Mouse (Mus musculus): ENCODE data around the gene Wdr43. TPM values are rescaled to one million over a fixed set of nuclear protein-coding genes. Genes with fewer than 3 reads are reported as not detected.

The Wdr43 gene
- polyA plus RNA-seq, 1 experiment, result 53.5 TPM

DNA sequence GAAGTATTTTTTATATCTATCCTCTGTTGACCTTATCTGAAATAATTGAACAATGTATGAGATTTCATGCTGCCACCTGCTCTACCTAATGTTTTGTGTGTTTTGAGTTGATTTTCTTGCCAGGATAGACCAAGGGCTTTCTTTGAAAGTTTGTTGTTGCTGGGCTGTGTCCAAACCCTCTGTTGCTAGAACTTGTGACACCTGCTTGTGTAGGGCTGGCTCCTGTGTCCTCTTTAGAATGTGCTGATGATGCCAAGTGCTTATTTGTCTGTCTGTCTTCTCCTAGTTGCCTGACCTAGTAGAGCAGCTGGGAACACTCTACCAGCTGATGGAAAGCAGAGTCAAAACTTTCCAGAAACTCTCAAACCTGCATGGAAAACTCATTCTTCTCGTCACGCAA, 36.8 kb downstream of the Wdr43 start:
- no peak for TF ChIP-seq GATA1 (IDR thresholded peaks at IDR 0.05; ENCODE audit: low read length)

DNA sequence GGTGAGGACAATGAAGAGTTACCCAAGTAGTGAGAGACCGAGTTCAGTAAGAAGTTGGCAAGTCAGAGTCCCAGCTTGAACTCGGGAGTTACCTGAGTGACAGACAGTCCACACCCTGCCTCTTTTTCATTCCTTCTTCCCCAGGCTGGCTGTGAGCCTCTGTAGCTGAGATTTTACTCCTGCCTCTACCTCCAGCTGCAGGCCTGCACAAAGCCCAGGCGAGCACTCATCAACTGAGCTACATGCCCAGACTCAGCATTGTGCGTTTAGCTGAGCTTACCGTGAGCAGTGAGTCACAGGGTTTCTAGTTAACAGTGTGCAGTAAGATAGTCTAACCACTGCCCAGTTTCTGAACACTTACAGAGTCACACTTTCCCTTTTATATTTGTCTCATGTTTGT, 37.2 kb downstream of the Wdr43 start:
- no peak for TF ChIP-seq GATA1 (IDR thresholded peaks at IDR 0.05; ENCODE audit: low read length)

DNA sequence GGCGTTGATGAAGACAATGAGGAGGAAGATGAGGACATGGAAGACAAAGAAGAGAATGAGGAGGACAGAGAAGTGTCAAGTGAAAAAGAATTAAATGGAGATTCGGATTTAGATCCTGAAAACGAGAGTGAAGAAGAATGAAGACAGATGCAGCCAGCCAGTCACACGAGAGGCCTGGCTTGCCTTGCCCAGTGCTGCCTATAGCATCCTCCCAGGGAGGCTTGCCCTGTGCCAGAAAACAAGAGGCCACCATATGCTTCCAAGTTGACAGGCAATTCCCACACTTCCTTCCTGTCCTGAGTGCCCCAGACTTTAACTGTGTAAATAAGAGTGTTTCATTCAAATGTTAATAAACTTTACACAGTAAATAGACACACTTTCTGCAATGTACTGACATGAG, 41.8 kb downstream of the Wdr43 start:
- TF ChIP-seq GATA1 (IDR thresholded peaks at IDR 0.05; ENCODE audit: low read length), result no peak

DNA sequence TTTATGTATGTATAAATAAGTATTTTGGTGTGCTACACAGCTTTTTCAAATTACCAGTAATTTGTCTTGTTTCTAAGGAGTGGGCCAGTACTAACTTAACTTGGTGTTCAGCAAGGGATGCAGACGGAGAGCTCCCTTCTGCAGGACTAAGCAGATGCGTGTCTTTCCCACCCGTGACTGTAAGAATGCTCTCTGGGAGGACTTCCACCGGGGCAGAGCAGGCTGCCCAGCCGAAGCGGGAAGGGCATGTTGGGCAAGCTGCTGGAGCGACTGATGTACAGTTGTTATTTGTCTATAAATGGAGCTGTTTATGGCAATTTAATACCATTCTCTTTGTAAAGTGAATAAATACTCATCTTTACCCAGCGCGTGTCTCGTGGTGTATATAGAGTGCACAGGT, 43.0 kb downstream of the Wdr43 start:
- no peak for TF ChIP-seq GATA1 (IDR thresholded peaks at IDR 0.05; ENCODE audit: low read length)

DNA sequence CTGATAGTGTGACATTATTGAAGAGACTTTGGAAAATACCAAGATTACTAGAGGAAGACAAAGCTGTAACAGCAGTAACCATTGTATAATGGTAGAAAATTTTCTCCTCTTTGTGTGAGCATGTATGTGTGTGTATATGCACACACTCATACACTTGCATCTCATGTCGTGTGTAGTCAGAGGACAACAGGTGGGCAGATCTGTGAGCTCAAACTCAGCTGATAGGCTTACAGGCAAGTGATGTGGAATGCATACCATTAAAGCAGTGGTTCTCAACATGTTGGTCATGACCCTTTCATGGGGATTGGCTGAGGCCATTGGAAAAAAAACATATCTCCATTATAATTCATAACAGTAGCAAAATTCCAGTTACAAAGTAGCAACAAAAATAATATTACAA, 44.7 kb downstream of the Wdr43 start:
- TF ChIP-seq GATA1 (IDR thresholded peaks at IDR 0.05; ENCODE audit: low read length), result no peak

DNA sequence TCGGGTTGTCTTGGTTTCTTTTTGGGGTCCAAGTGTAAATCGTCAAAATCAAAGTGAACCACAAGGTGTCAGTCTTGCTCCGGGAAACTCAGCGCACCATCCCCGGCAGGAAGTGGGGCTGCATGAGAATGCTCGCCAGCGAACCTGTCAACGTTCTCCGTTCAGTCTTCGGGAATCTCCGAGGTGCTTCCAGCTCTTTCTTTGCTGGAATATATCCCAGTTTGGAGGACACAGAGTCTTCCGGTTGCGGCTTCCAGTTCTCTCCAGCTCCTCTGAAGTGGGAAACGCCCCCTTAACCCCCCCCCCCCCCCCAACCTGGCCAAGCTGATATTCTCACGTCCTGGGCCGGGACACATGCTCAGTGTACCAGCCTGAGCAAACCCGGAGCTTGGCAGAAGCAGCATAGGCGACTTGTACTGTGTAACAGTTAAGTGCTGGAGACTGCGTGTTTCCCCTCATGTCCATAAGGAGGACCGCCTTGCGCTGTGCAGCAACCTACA, 47.1 kb downstream of the Wdr43 start:
- no peak for TF ChIP-seq GATA1 (IDR thresholded peaks at IDR 0.05; ENCODE audit: low read length)

DNA sequence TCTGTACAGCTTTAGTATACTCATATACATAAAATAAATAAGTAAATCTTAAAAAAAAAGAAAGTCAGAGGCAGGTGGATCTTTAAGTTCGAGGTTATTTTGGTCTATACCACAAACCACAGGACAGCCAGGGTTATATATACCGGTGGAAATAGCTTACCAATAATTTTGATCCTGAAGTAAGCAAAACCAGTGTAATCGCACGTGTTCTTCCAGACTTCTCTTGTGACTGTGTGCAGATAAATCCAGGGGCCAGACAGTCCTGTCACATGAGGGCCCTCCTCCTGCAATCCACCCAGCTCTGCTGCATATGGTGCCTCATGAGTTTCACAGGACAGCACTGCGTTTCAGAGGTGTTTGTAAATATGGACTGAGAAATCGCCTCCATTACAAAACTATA, 47.8 kb downstream of the Wdr43 start:
- no peak for TF ChIP-seq GATA1 (IDR thresholded peaks at IDR 0.05; ENCODE audit: low read length)

DNA sequence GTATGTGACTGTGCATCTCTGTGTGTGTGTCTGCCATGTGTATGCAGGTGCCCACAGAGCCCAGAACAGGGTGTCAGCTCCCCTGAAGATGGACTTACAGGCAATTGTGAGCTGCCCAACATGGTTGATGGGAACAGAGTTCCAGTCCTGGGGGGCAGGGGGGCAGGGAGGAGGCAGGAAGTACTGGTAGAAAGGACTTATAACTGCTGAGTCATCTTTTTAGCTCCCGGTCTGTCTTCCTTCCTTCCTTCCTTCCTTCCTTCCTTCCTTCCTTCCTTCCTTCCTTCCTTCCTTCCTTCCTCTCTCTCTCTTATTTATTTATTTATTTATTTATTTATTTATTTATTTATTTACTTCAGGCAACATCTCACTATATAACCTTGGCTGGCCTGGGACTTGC, 48.5 kb downstream of the Wdr43 start:
- no peak for TF ChIP-seq GATA1 (IDR thresholded peaks at IDR 0.05; ENCODE audit: low read length)

DNA sequence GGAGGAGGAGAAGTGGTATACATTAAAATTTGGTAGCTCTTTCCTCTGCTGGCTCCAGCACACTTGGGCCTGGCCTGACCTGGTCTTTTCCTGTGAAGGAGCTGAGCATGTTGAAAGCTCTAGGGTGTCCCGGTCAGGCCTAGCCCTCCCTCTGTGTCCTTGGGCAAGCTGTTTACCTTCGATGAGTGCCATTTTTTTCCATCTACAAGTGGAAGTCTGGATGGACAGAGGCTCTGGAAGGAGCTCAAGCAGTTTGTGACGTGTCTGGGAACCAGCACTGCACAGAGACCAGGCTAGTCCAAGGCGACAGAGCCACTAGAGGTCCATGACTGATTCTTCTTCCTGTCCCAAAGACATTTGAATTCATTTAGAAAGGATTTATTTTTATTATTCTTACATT, 49.5 kb downstream of the Wdr43 start:
- no peak for TF ChIP-seq GATA1 (IDR thresholded peaks at IDR 0.05; ENCODE audit: low read length)

DNA sequence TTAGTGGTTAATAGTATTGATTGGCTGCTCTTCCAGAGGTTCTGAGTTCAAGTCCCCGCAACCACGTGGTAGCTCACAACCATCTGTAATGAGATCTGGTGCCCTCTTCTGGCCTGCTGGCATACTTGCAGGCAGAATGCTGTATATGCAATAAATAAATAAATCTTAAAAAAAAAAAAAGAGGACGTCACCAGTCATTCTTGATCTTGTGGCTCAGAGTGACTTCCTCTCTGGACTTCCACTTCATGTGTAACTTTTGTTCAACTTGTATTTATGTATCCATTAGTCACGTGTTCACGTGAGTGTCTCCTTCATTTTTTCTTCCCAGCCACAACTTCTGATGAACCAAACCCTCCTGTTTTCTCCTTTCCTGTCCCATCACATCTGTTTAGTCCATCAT, 53.8 kb downstream of the Wdr43 start:
- no peak for TF ChIP-seq GATA1 (IDR thresholded peaks at IDR 0.05; ENCODE audit: low read length)

DNA sequence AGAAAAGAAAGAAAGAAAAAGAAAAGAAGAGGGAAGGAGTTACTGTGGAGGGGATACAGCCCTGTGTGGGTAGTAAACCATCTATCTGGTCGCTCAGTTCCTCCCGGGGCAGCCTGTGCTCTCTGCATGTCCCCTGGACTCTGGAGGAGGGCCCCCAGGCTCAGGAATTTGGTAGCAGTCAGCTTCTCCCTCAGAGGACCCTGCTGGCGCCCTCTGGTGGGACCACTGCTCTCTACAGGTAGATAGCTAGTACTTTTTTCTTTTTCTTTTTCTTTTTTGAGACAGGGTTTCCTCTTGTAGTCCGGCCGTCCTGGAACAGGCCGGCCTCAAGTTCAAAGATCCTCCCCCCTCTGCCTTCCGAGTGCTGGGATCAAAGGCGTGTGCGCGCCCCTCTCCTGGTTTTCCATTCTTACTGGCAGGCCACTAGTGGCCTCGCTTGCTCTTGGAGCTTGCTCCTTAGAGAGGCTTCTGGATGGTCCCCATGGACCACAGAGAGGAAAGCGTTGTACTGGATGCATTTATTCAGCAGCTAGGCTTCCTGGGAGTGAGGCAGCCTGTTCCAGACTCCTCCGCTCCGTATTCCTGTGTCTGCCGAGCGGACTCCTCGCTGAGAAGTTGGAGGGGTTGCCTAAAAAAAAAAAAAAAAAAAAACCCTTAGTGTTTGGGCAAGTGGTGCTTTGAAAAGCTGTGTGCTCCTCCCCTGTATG, 56.3 kb downstream of the Wdr43 start:
- no peak for TF ChIP-seq GATA1 (IDR thresholded peaks at IDR 0.05; ENCODE audit: low read length)

DNA sequence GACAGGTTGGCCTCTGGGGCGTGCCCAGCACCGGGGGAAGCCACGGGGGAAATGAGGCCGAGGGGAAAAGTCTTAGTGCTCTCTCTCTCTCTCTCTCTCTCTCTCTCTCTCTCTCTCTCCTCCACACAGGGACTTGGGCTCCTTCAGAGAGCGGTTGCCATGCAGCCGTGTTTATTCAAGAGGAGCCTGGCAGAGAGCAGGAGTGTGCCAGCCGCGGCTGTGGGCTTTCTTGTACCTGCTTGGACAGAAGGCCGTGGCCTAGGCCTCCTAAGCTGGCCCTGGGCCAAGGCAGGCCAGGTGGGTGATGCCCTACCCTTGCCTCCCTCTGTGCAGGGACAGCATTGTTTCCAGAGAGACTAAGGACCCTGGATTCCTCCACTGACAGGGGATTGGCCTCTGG, 57.4 kb downstream of the Wdr43 start, which contains the start of gene Togaram2:
Gene Togaram2 (plus strand): TSS at position 170 of the 400 bp plus-strand sequence.
- no peak for TF ChIP-seq GATA1 (IDR thresholded peaks at IDR 0.05; ENCODE audit: low read length)

DNA sequence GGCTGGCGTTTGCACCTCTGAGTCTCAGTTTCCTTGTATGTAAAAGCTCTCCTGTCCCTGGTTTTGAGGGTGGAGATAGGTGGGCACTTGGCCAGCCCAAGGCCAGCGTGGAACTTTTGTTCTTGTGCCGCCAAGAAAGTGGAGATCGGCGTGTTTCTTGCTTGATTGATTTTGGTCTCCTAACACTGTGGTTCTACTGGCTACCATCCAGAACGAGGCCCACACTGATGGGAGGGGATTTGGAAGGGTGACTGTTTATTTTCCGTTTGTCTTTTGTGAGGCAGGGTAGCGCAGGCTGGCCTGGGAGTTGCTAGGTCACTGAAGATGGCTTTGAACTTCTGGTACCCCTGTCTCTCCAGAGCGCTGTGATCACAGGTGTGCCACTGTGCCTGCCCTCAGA, 58.2 kb downstream of the Wdr43 start:
- TF ChIP-seq GATA1 (IDR thresholded peaks at IDR 0.05; ENCODE audit: low read length), result no peak

DNA sequence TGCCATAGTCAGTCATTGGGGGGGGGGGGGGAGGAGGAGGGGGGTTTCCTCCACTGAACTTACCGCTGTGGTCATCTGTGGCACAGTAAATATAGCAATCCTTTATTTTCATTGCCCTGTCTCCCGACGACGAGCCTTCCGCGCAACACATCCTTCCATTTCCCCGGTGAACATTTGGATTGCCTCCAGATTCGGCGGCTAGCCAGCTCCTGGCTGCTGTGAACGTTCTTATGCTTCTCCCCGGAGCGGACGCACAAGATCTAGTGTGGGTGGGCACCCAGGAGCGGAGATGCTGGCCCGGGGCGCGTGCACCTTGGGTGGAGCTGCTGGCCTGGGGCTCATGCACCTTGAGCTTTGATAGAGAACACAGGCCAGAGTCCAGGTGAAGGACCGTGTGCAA, 59.2 kb downstream of the Wdr43 start:
- no peak for TF ChIP-seq GATA1 (IDR thresholded peaks at IDR 0.05; ENCODE audit: low read length)

DNA sequence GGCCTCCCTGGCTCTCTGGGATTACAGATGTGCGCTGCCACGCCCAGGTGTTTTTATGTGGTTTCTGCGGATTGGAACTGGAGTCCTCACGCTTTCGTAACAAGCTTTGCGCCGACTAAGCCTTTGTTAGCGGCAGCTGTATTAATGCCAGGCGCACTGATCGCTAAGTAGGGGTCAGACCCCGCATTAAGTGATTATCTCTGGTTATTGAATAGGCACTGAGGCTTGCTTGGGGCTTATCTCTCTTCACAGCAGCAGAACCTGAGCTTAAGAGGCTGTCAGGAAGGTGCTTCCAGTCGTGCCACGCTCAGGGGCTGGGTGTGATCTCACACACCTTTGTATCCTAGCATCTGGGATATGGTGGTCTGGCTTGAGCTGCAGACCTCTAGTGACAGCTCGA, 66.0 kb downstream of the Wdr43 start:
- no peak for TF ChIP-seq GATA1 (IDR thresholded peaks at IDR 0.05; ENCODE audit: low read length)

DNA sequence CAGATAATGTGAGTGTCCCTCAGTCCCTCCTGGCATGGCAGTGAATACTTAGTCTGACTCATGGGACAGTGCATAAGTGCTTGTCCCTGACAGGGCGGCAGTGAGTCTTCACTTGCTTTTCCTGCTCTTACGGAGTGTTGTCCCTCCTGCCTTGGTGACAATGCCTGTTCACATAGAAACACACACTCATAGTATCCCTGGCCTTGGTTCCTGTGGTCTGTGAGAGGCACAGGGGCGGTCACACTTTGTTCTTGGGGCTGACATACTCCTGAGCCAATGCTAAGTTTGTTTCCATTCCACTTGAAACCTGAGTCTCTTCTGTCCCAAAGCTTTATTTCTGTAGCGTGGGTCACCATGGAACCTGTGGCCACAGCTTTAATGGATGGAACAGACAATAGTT, 66.7 kb downstream of the Wdr43 start:
- no peak for TF ChIP-seq GATA1 (IDR thresholded peaks at IDR 0.05; ENCODE audit: low read length)

DNA sequence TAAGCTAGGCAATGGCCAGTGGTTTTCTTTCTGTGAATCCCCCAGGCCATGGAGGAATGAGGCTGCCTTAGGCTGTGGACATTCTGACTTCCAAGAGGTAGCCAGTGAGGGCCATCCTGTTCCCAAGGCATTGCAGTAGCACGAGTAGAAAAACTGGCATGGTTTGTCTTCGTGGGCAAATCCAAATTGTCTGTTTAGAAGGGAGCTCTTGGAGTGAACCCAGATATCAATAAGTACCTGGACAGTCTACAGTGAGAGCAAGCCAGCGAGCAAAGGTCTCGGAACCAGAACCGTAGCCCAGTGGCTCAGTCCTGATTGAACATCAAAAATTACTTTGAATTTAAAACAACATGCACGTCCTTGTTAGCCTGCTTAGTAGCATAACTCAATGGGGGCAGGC, 67.6 kb downstream of the Wdr43 start:
- no peak for TF ChIP-seq GATA1 (IDR thresholded peaks at IDR 0.05; ENCODE audit: low read length)

Measured in G1E-ER4 (cell line).